Mouse (Mus musculus): ENCODE results near the gene Olfr370.

DNA sequence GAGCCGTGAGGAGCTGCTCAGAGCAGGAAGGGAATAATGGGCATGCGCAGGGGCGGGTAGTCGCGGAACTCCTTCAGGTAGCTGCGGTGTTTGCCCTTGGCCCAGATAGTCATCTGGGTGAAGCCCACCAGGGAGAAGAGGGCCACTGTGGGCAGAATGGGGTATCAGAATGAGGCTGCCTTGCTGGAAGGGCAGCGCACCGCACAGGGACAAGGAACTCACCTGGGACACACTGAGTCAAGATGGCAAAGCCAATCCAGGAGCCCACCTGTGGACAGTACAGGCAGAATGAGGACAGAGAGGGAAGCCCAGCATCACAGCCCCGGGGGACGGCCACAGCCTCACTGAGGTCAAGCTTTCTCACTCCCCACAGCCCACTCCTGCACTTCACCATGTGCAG is 36.2 kb downstream of the Olfr370 start:
- TF ChIP-seq CTCF (IDR thresholded peaks at IDR 0.05) (no peak), EP300 (IDR thresholded peaks at IDR 0.05) (no peak)

All from lung, postnatal 0 days (tissue).